Mouse (Mus musculus) B cell, adult 2 months (primary cell): ENCODE data around the gene Ldlrap1.
A peak's percentile ranks its signal among the peaks of the same experiment; 100 is the strongest.
"Not testable (repeated sequence)": the region's sequence is repeated elsewhere in the genome, so short reads cannot be mapped to it uniquely, and the experiment has no call there.

Experiments used
- DNase-seq, 2 experiments: peaks; one replicate each; pipeline ENCODE4 v3.0.0; 2022

The Ldlrap1 gene

GRCm38 (mm10) chr4:134767426-134768225, at the start of gene Ldlrap1:
Gene Ldlrap1, minus strand, starts transcription at chr4:134768024.
- DNase-seq = peak; percentile 76 to 81

- no peak for DNase-seq
Measured at GRCm38 (mm10) chr4:134814229-134814571, 46.4 kb upstream of the Ldlrap1 start.

DNA sequence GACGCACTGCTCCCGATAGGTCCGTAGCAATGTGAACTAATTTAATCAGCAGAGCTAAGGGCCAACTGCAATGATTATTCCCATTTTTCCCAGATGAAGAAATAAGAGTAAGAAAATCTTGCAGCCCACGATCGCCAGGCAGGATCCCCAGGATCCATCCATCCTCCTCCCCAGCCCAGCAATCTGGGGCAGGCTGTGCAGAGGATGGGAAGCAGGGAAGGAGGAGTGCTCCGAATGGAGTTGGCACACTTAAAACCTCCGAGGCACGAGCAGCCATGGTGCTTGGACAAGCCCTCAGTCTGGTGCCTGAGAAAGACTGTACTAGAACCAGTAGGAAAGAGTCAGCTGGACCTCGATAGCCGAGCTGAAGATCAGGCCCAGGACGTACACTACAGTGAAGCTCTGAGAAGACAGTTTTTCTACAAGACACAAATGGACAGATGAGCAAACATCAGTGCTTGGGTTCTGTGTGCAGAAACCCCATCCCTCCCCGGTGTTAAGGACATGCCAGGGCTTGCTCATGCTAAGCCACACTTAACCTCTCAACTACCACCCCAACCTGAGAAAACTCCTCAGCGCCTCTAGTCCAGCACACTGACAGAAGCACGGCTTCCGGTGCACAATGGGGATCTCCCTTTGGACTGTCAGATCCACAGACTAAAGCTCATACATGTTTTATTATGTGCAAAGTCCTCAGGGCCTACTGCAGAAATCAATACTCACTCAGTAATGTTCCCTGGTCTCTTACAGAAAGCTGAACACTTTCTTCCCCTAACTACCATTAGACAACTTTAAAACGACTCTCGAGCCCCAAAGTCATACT, 45.8 kb upstream of the Ldlrap1 start:
- DNase-seq = no peak

- no peak for DNase-seq
Measured at GRCm38 (mm10) chr4:134804765-134805164, 36.9 kb upstream of the Ldlrap1 start.

- no peak for DNase-seq
Measured at GRCm38 (mm10) chr4:134802765-134803164, 34.9 kb upstream of the Ldlrap1 start.

- no peak for DNase-seq
Measured at GRCm38 (mm10) chr4:134802155-134802554, 34.3 kb upstream of the Ldlrap1 start.

DNA sequence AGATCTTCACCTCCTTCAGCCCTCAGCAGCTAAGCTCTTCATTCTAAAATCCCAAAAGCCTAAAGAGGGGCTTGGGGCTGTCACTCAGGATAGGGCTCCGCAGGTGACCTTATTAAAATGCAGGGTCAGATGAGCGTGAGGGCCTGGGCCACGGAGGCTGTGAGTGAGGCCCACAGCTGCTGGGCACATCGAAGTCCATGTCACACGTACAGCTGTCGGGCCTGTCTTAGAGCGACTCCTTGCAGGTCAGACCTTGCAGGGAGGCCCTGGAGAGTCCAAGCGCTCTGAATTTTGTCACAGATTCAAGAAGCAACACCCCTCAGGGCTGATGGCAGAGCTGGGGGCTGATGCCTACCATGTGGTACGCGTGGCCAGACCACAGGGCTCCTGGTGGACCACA, 32.9 kb upstream of the Ldlrap1 start:
- DNase-seq = no peak

GRCm38 (mm10) chr4:134800098-134800497, 32.3 kb upstream of the Ldlrap1 start:
- no peak for DNase-seq

DNA sequence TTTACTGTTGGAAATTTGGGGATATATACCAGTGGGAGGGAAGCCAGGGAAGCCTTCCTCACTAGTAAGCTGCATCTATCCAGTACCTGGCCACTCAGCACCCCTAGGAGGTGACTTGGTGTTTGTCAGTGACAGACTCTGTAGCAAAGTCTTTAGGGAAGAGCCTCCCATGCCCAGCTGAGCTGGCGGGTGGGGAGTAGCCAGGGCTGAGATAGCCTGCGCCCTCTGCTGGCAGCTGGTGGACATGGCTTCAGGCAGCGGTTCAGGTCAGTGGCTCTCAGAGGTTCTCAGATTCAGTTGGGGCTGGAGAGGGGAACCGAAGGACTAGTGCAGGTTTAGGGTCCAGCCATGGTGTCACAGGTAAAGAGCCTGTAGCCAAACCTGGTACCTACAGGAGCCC, 31.4 kb upstream of the Ldlrap1 start:
- DNase-seq = peak; percentile 75 to 77

- no peak for DNase-seq
Measured at GRCm38 (mm10) chr4:134798861-134799260, 31.0 kb upstream of the Ldlrap1 start.

GRCm38 (mm10) chr4:134797621-134798020, 29.8 kb upstream of the Ldlrap1 start:
- no peak for DNase-seq

GRCm38 (mm10) chr4:134796581-134797361, 28.9 kb upstream of the Ldlrap1 start:
- no peak for DNase-seq

GRCm38 (mm10) chr4:134795819-134796485, 28.1 kb upstream of the Ldlrap1 start:
- DNase-seq = peak; percentile 39 to 55

DNA sequence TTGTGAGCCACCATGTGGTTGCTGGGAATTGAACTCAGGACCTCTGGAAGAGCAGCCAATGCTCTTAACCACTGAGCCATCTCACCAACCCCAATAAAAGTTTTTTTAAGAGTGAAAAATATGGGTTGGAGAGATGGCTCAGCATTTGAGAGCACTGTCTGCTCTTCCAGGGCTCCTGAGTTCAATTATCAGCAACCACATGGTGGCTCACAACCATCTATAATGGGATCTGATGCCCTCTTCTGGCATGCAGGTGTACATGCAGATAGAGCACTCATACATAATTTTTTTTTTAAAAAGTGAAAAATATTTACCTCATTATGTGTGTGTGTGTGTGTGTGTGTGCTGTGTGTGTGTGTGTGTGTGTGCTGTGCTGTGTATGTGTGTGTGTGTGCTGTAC, 27.1 kb upstream of the Ldlrap1 start:
- not testable (repeated sequence) for DNase-seq

- peak; percentile 79 for DNase-seq
Measured at GRCm38 (mm10) chr4:134793213-134793956, 25.6 kb upstream of the Ldlrap1 start.

DNA sequence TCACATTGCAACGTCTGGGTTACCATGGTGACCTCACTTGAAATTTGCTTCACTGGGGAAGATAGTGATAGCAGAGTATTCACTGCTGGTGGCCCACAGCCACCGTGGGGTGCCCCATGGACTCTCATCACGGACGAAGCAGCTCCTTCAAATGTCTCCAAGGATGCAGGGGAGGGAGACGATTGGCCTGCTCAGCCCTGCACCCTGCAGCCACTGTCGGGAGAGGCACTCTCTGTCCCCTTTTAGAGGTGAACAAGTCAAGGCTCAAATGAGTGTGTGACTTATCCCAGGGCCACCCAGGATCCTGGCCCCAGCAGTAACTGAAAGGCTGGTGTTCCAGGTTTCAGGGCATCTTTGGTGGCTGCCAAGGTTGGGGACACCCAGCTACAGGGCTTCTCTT, 23.9 kb upstream of the Ldlrap1 start:
- no peak for DNase-seq

GRCm38 (mm10) chr4:134786946-134787345, 19.1 kb upstream of the Ldlrap1 start:
- peak; percentile 71 to 76 for DNase-seq

GRCm38 (mm10) chr4:134784701-134785100, 16.9 kb upstream of the Ldlrap1 start:
- peak; percentile 48 to 51 for DNase-seq

DNA sequence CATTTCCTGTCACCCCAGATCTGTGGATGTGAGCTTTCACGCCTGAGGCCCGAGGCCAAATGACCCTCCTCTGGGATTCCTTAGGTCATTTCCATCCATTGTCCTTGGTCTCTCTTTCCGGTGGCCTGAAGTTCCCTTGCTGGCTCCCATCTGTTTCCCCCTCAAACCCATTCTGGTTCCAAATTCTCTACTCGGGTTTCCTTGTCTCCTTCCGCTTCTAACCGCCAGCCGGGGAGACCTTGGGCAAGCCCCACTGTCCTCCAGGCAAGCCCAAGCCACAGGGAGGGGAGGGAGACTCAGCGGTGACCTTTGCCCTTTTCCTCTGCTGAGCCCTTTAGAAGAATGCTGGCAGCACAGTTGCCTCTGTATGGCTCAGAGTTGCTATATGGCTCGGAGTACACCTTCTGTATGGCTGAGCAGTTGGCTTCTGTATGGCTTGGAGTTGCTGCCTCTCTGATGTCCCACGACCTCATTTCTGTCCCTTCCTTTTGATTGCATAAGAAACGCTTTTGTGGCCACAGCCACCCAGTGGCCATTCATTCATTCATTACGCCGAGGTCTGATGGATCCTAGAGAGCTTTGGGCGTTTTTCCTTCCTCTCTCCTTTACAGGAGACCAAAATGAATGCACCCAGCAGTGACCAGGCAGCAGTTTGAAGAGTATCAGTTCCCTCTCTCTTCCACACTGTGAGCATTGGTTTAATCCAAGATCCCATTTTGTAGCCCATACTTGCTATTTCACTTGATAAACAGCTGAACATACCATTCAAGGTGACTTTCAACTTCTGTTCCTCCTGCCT, 11.5 kb upstream of the Ldlrap1 start:
- DNase-seq = no peak

DNA sequence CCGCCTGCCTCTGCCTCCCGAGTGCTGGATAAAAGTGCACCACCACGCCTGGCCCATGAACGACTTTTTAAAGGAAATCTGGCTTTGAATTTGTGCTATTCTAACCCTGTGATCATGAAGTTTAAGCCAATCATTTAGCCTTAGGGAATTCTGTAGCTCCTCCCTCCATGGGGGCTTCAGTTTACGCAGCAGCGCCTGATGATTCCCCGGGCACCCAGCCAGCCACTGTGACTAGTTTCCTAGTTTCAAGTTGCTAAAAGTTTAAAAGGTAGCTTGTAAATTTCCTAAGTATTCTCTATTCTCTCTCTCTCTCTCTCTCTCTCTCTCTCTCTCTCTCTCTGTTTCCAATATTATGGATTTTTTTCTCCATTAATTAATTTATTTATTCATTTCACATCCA, 8.4 kb upstream of the Ldlrap1 start:
- DNase-seq = no peak
